Mouse (Mus musculus): ENCODE measurements around the gene Homez.

GRCm38 (mm10) chr14:54864313-54865036 lies 6.3 kb downstream of the Homez start:
- TF ChIP-seq MAFK (IDR thresholded peaks at IDR 0.05; ENCODE audit: insufficient read depth, low read depth, low read length) (no peak), HCFC1 (IDR thresholded peaks at IDR 0.05; ENCODE audit: borderline replicate concordance, insufficient read depth, low read length) (no peak), ZC3H11A (IDR thresholded peaks at IDR 0.05; ENCODE audit: borderline replicate concordance, low read depth, low read length) (no peak), ZNF384 (IDR thresholded peaks at IDR 0.05; ENCODE audit: low read depth, low read length) (no peak)

Measured in ES-E14 (cell line).